Mouse (Mus musculus): ENCODE data around the gene Znrf2. TPM values are rescaled to one million over a fixed set of nuclear protein-coding genes. Genes with fewer than 3 reads are reported as not detected.

The Znrf2 gene
- polyA plus RNA-seq, 1 experiment = 3.1 TPM

- no peaks in the 10 kb centered on the region for H3K27me3 ChIP-seq (ENCODE audit: control insufficient read depth, insufficient read depth, insufficient read length)
- H3K79me2 ChIP-seq (ENCODE audit: control insufficient read depth, insufficient read depth) = no peaks in the 10 kb centered on the region
- H3K36me3 ChIP-seq (ENCODE audit: control insufficient read depth, insufficient read depth) = peaks cover 3% of the 10 kb centered on the region
- TF ChIP-seq MAX (IDR thresholded peaks at IDR 0.05) (no peak), FOSL1 (IDR thresholded peaks at IDR 0.05; ENCODE audit: insufficient read depth, low read length, poor library complexity, severe bottlenecking) (no peak), CTCF (IDR thresholded peaks at IDR 0.05; ENCODE audit: control insufficient read depth, insufficient read depth, insufficient read length) (no peak), USF1 (IDR thresholded peaks at IDR 0.05; ENCODE audit: low read depth) (no peak)
- no peaks in the 10 kb centered on the region for H3K79me3 ChIP-seq (ENCODE audit: low read depth)
- no peak overlapping the region for H3ac ChIP-seq (ENCODE audit: control insufficient read depth, insufficient read length, low read depth)
- no peak overlapping the region for H3K4me3 ChIP-seq (ENCODE audit: insufficient read depth, poor library complexity, severe bottlenecking)
Measured at GRCm38 (mm10) chr6:54880086-54880485, 63.4 kb downstream of the Znrf2 start.

- Histone ChIP-seq H3K27me3 (ENCODE audit: control insufficient read depth, insufficient read depth, insufficient read length) (no peaks in the 10 kb centered on the region), H3K36me3 (ENCODE audit: control insufficient read depth, insufficient read depth) (peaks cover under 1% of the 10 kb centered on the region), H3K4me3 (ENCODE audit: insufficient read depth, poor library complexity, severe bottlenecking) (no peak overlapping the region), H3ac (ENCODE audit: control insufficient read depth, insufficient read length, low read depth) (no peak overlapping the region), H3K79me2 (ENCODE audit: control insufficient read depth, insufficient read depth) (no peaks in the 10 kb centered on the region), H3K79me3 (ENCODE audit: low read depth) (no peaks in the 10 kb centered on the region)
- TF ChIP-seq MYOD1 (IDR thresholded peaks at IDR 0.05; ENCODE audit: control insufficient read depth, insufficient read length, low read depth) (no peak), CTCF (IDR thresholded peaks at IDR 0.05; ENCODE audit: control insufficient read depth, insufficient read depth, insufficient read length) (no peak), CEBPB (IDR thresholded peaks at IDR 0.05; ENCODE audit: low read depth) (no peak), FOSL1 (IDR thresholded peaks at IDR 0.05; ENCODE audit: insufficient read depth, low read length, poor library complexity, severe bottlenecking) (no peak), USF1 (IDR thresholded peaks at IDR 0.05; ENCODE audit: low read depth) (no peak), MAX (IDR thresholded peaks at IDR 0.05) (no peak), MYOG (IDR thresholded peaks at IDR 0.05; ENCODE audit: control insufficient read depth, extremely low read depth, insufficient read length) (no peak)
Measured at GRCm38 (mm10) chr6:54883424-54883823, 66.7 kb downstream of the Znrf2 start.

GRCm38 (mm10) chr6:54886195-54886594 lies 69.5 kb downstream of the Znrf2 start:
- TF ChIP-seq MYOD1 (IDR thresholded peaks at IDR 0.05; ENCODE audit: control insufficient read depth, insufficient read length, low read depth) (no peak), MYOG (IDR thresholded peaks at IDR 0.05; ENCODE audit: control insufficient read depth, extremely low read depth, insufficient read length) (no peak), CEBPB (IDR thresholded peaks at IDR 0.05; ENCODE audit: low read depth) (no peak), CTCF (IDR thresholded peaks at IDR 0.05; ENCODE audit: control insufficient read depth, insufficient read depth, insufficient read length) (no peak), MAX (IDR thresholded peaks at IDR 0.05) (no peak), USF1 (IDR thresholded peaks at IDR 0.05; ENCODE audit: low read depth) (no peak), FOSL1 (IDR thresholded peaks at IDR 0.05; ENCODE audit: insufficient read depth, low read length, poor library complexity, severe bottlenecking) (no peak)

GRCm38 (mm10) chr6:54890221-54890620 lies 73.5 kb downstream of the Znrf2 start:
- no peak overlapping the region for H3ac ChIP-seq (ENCODE audit: control insufficient read depth, insufficient read length, low read depth)
- peaks cover 4% of the 10 kb centered on the region for H3K36me3 ChIP-seq (ENCODE audit: control insufficient read depth, insufficient read depth)
- H3K79me2 ChIP-seq (ENCODE audit: control insufficient read depth, insufficient read depth) = no peaks in the 10 kb centered on the region
- TF ChIP-seq MYOD1 (IDR thresholded peaks at IDR 0.05; ENCODE audit: control insufficient read depth, insufficient read length, low read depth) = no peak
- no peak for TF ChIP-seq CTCF (IDR thresholded peaks at IDR 0.05; ENCODE audit: control insufficient read depth, insufficient read depth, insufficient read length)
- no peak for TF ChIP-seq MAX (IDR thresholded peaks at IDR 0.05)
- no peak for TF ChIP-seq USF1 (IDR thresholded peaks at IDR 0.05; ENCODE audit: low read depth)
- TF ChIP-seq CEBPB (IDR thresholded peaks at IDR 0.05; ENCODE audit: low read depth) = no peak
- H3K27me3 ChIP-seq (ENCODE audit: control insufficient read depth, insufficient read depth, insufficient read length) = no peaks in the 10 kb centered on the region
- no peak overlapping the region for H3K4me3 ChIP-seq (ENCODE audit: insufficient read depth, poor library complexity, severe bottlenecking)
- no peaks in the 10 kb centered on the region for H3K79me3 ChIP-seq (ENCODE audit: low read depth)

More at GRCm38 (mm10) chr6:54886195-54886594, 69.5 kb downstream of the Znrf2 start:
- no peaks in the 10 kb centered on the region for H3K79me3 ChIP-seq (ENCODE audit: low read depth)
- peaks cover 4% of the 10 kb centered on the region for H3K36me3 ChIP-seq (ENCODE audit: control insufficient read depth, insufficient read depth)
- no peaks in the 10 kb centered on the region for H3K79me2 ChIP-seq (ENCODE audit: control insufficient read depth, insufficient read depth)
- no peaks in the 10 kb centered on the region for H3K27me3 ChIP-seq (ENCODE audit: control insufficient read depth, insufficient read depth, insufficient read length)
- no peak overlapping the region for H3K4me3 ChIP-seq (ENCODE audit: insufficient read depth, poor library complexity, severe bottlenecking)
- H3ac ChIP-seq (ENCODE audit: control insufficient read depth, insufficient read length, low read depth) = no peak overlapping the region

GRCm38 (mm10) chr6:54891384-54891783 lies 74.7 kb downstream of the Znrf2 start:
- Histone ChIP-seq H3K27me3 (ENCODE audit: control insufficient read depth, insufficient read depth, insufficient read length) (no peaks in the 10 kb centered on the region), H3K79me2 (ENCODE audit: control insufficient read depth, insufficient read depth) (no peaks in the 10 kb centered on the region), H3K4me3 (ENCODE audit: insufficient read depth, poor library complexity, severe bottlenecking) (no peak overlapping the region), H3K36me3 (ENCODE audit: control insufficient read depth, insufficient read depth) (peaks cover 4% of the 10 kb centered on the region), H3K79me3 (ENCODE audit: low read depth) (no peaks in the 10 kb centered on the region), H3ac (ENCODE audit: control insufficient read depth, insufficient read length, low read depth) (no peak overlapping the region)
- TF ChIP-seq MAX (IDR thresholded peaks at IDR 0.05) (no peak), MYOD1 (IDR thresholded peaks at IDR 0.05; ENCODE audit: control insufficient read depth, insufficient read length, low read depth) (no peak), CEBPB (IDR thresholded peaks at IDR 0.05; ENCODE audit: low read depth) (no peak), MYOG (IDR thresholded peaks at IDR 0.05; ENCODE audit: control insufficient read depth, extremely low read depth, insufficient read length) (no peak), FOSL1 (IDR thresholded peaks at IDR 0.05; ENCODE audit: insufficient read depth, low read length, poor library complexity, severe bottlenecking) (no peak), USF1 (IDR thresholded peaks at IDR 0.05; ENCODE audit: low read depth) (no peak), CTCF (IDR thresholded peaks at IDR 0.05; ENCODE audit: control insufficient read depth, insufficient read depth, insufficient read length) (no peak)

GRCm38 (mm10) chr6:54900256-54900655 lies 83.5 kb downstream of the Znrf2 start:
- no peak for TF ChIP-seq USF1 (IDR thresholded peaks at IDR 0.05; ENCODE audit: low read depth)
- no peak for TF ChIP-seq CTCF (IDR thresholded peaks at IDR 0.05; ENCODE audit: control insufficient read depth, insufficient read depth, insufficient read length)
- TF ChIP-seq MYOD1 (IDR thresholded peaks at IDR 0.05; ENCODE audit: control insufficient read depth, insufficient read length, low read depth) = no peak
- no peak for TF ChIP-seq MAX (IDR thresholded peaks at IDR 0.05)
- TF ChIP-seq CEBPB (IDR thresholded peaks at IDR 0.05; ENCODE audit: low read depth) = no peak
- TF ChIP-seq MYOG (IDR thresholded peaks at IDR 0.05; ENCODE audit: control insufficient read depth, extremely low read depth, insufficient read length) = no peak
- TF ChIP-seq FOSL1 (IDR thresholded peaks at IDR 0.05; ENCODE audit: insufficient read depth, low read length, poor library complexity, severe bottlenecking) = no peak
- H3K27me3 ChIP-seq (ENCODE audit: control insufficient read depth, insufficient read depth, insufficient read length) = no peaks in the 10 kb centered on the region
- H3K36me3 ChIP-seq (ENCODE audit: control insufficient read depth, insufficient read depth) = no peaks in the 10 kb centered on the region
- no peaks in the 10 kb centered on the region for H3K79me3 ChIP-seq (ENCODE audit: low read depth)
- no peak overlapping the region for H3K4me3 ChIP-seq (ENCODE audit: insufficient read depth, poor library complexity, severe bottlenecking)
- H3K79me2 ChIP-seq (ENCODE audit: control insufficient read depth, insufficient read depth) = no peaks in the 10 kb centered on the region
- H3ac ChIP-seq (ENCODE audit: control insufficient read depth, insufficient read length, low read depth) = no peak overlapping the region
